Mouse (Mus musculus) lung, adult 18-20 months (tissue): ENCODE results near the gene Ear10.
"Not testable (repeated sequence)": the region's sequence is repeated elsewhere in the genome, so short reads cannot be mapped to it uniquely, and the experiment has no call there.

ENCODE experiments used
- DNase-seq, 2 experiments: peaks; one replicate each; pipeline ENCODE4 v3.0.0; 2022; ENCODE audit warnings: mixed read lengths in 2 of 2

Gene Ear10

GRCm38 (mm10) chr14:43923459-43923858 lies at the start of gene Ear10:
Gene Ear10, minus strand, starts transcription at chr14:43923559.
- DNase-seq: not testable (repeated sequence)

- not testable (repeated sequence) for DNase-seq
These were observed 33.4 kb upstream of the Ear10 start, which contains the start of gene Ang5 for GRCm38 (mm10) chr14:43956769-43957168. Gene Ang5, plus strand, starts transcription at chr14:43957069.

- DNase-seq: not testable (repeated sequence)
These were observed 31.7 kb upstream of the Ear10 start for GRCm38 (mm10) chr14:43955074-43955473.

GRCm38 (mm10) chr14:43953382-43953781 lies 30.0 kb upstream of the Ear10 start:
- not testable (repeated sequence) for DNase-seq

- not testable (repeated sequence) for DNase-seq
These were observed 10.0 kb upstream of the Ear10 start for GRCm38 (mm10) chr14:43933399-43933798.

- DNase-seq: peak; percentile 5 to 7
These were observed 9.6 kb upstream of the Ear10 start for GRCm38 (mm10) chr14:43932991-43933390.

GRCm38 (mm10) chr14:43925404-43925950 lies 2.1 kb upstream of the Ear10 start:
- DNase-seq: not testable (repeated sequence)

GRCm38 (mm10) chr14:43924688-43925403 lies 1.5 kb upstream of the Ear10 start, which contains the start of gene Gm8113:
Gene Gm8113, plus strand, starts transcription at chr14:43925390.
- DNase-seq: peak; percentile 22 to 44

- DNase-seq: peak; percentile 8
These were observed 5.1 kb downstream of the Ear10 start for GRCm38 (mm10) chr14:43918214-43918613.

GRCm38 (mm10) chr14:43898577-43898976 lies 24.8 kb downstream of the Ear10 start:
- DNase-seq: peak in 1 of 2 experiments; percentile 3

GRCm38 (mm10) chr14:43895357-43895756 lies 28.0 kb downstream of the Ear10 start:
- not testable (repeated sequence) for DNase-seq

- not testable (repeated sequence) for DNase-seq
These were observed 32.1 kb downstream of the Ear10 start for GRCm38 (mm10) chr14:43891288-43891687.

- DNase-seq: not testable (repeated sequence)
These were observed 37.1 kb downstream of the Ear10 start for GRCm38 (mm10) chr14:43886235-43886634.

- DNase-seq: not testable (repeated sequence)
These were observed 43.3 kb downstream of the Ear10 start for GRCm38 (mm10) chr14:43879966-43880545.

GRCm38 (mm10) chr14:43877789-43878188 lies 45.6 kb downstream of the Ear10 start:
- DNase-seq: not testable (repeated sequence)

- DNase-seq: not testable (repeated sequence)
These were observed 47.9 kb downstream of the Ear10 start, which contains the start of gene Ear1 for GRCm38 (mm10) chr14:43875417-43875816. Gene Ear1, minus strand, starts transcription at chr14:43875517.

GRCm38 (mm10) chr14:43874862-43875261 lies 48.5 kb downstream of the Ear10 start:
- not testable (repeated sequence) for DNase-seq
